Mouse (Mus musculus) C2C12 (cell line): ENCODE measurements around the gene Gadd45a.
"Not testable (repeated sequence)": the region's sequence is repeated elsewhere in the genome, so short reads cannot be mapped to it uniquely, and the experiment has no call there.

ENCODE experiments used
- CEBPB ChIP-seq: IDR thresholded peaks from one replicate; pipeline ENCODE4 v1.6.1; 2011; ENCODE audit warnings: low read depth, mild to moderate bottlenecking, control low read depth, moderate library complexity
- CTCF ChIP-seq: IDR thresholded peaks from one replicate; pipeline ENCODE4 v1.5.1; 2011; ENCODE audit not compliant: control insufficient read depth, insufficient read depth, insufficient read length
- MAX ChIP-seq: IDR thresholded peaks from one replicate; pipeline ENCODE4 v1.6.1; 2011; ENCODE audit warnings: mild to moderate bottlenecking, control low read depth
- MYOG ChIP-seq: IDR thresholded peaks from one replicate; pipeline ENCODE4 v1.6.1; 2011; ENCODE audit not compliant: control insufficient read depth, insufficient read length; ENCODE audit errors: extremely low read depth

DNA sequence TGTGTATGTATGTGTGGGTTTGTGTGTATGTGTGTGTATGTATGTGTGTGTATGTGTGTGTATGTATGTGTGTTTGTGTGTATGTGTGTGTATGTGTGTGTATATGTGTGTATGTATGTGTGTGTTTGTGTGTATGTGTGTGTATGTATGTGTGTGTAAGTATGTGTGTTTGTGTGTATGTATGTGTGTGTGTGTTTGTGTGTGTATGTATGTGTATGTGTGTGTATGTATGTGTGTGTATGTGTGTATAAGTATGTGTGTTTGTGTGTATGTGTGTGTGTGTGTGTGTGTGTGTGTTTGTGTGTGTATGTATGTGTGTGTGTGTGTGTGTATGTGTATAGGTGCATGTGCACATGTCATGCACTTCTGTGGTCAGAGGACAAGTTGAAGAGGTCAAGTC lies 4.7 kb downstream of the Gadd45a start:
- not testable (repeated sequence) for TF ChIP-seq CTCF, MYOG, CEBPB, MAX
